Mouse (Mus musculus): ENCODE data around the gene Sec16b. TPM values are rescaled to one million over a fixed set of nuclear protein-coding genes. Genes with fewer than 3 reads are reported as not detected.

Sec16b gene
- total and polyA plus RNA-seq, 3 experiments: 0.11 to 2.8 TPM; not detected in 1

DNA sequence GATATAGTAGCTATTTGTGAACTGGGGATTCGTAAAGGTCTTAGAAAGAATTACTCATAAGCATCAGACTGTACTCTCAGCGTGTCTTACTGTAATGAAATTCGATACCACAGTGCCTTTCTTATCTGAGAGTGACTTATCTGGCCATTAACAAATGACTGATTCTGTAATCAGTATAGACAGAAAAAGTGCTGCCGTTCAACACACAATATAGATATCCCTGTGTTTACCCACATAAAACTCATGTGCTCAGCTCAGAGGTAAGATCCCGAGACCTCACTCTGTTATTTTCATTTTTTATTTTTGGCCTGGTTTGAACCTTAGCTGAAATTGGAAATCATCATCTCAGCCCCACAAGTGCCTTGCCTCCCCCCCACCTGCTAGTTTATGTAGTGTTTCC is 98.0 kb downstream of the Sec16b start:
- H3K27me3 ChIP-seq (ENCODE audit: insufficient read depth, low read length): no peaks in the 10 kb centered on the region
- H3K4me3 ChIP-seq (ENCODE audit: low read depth, low read length): no peak overlapping the region
- no peak for DNase-seq (ENCODE audit: low spot score)
- no peaks in the 10 kb centered on the region for H3K36me3 ChIP-seq (replicated peaks)
- TF ChIP-seq POLR2AphosphoS5 (IDR thresholded peaks at IDR 0.05; ENCODE audit: insufficient replicate concordance, low read depth, low read length): no peak
- TF ChIP-seq GATA2 (IDR thresholded peaks at IDR 0.05; ENCODE audit: borderline replicate concordance, low read depth, low read length): no peak
- TF ChIP-seq TAL1 (conservative IDR thresholded peaks at IDR 0.05; ENCODE audit: low read depth, low read length): no peak
- TF ChIP-seq CTCF (IDR thresholded peaks at IDR 0.05; ENCODE audit: low read depth, low read length): no peak
- TF ChIP-seq GATA1 (IDR thresholded peaks at IDR 0.05; ENCODE audit: borderline replicate concordance, low read length): no peak
- peaks cover 5% of the 10 kb centered on the region for H3K9me3 ChIP-seq (replicated peaks)
- no peak for ATAC-seq (ENCODE audit: extremely low read depth, insufficient number of reproducible peaks, low FRiP score, poor library complexity, severe bottlenecking)
- H3K4me1 ChIP-seq (ENCODE audit: insufficient read depth, low read depth, low read length): no peaks in the 10 kb centered on the region

Other genes with a start within 250 kb of the Sec16b start
- gene Rasal2, start 94.1 kb upstream of the Sec16b start, total RNA-seq (2014; fragmentation: Nextera tagmentation): 8.0 and 10.4 TPM in 2 replicates
- gene Rasal2, start 94.1 kb upstream of the Sec16b start, total RNA-seq (2017): 2.3 and 2.7 TPM in 2 replicates
- gene Rasal2, start 94.1 kb upstream of the Sec16b start, polyA plus RNA-seq (2012): 0.62 and 0.78 TPM in 2 replicates
- not detected in 2 replicates for gene Cryzl2, start 48.2 kb upstream of the Sec16b start, total RNA-seq (2014; fragmentation: Nextera tagmentation)
- 0.44 TPM in 1 of 2 replicates, not detected in the other for gene Cryzl2, start 48.2 kb upstream of the Sec16b start, total RNA-seq (2017)
- not detected in 2 replicates for gene Cryzl2, start 48.2 kb upstream of the Sec16b start, polyA plus RNA-seq (2012)

Data from G1E (cell line).